Mouse (Mus musculus): Measurements from ENCODE around the gene Prss45. TPM values are rescaled to one million over a fixed set of nuclear protein-coding genes. Genes with fewer than 3 reads are reported as not detected.

Gene Prss45
- total RNA-seq, 2 experiments from 2014 or later = 0.47 to 0.60 TPM

DNA sequence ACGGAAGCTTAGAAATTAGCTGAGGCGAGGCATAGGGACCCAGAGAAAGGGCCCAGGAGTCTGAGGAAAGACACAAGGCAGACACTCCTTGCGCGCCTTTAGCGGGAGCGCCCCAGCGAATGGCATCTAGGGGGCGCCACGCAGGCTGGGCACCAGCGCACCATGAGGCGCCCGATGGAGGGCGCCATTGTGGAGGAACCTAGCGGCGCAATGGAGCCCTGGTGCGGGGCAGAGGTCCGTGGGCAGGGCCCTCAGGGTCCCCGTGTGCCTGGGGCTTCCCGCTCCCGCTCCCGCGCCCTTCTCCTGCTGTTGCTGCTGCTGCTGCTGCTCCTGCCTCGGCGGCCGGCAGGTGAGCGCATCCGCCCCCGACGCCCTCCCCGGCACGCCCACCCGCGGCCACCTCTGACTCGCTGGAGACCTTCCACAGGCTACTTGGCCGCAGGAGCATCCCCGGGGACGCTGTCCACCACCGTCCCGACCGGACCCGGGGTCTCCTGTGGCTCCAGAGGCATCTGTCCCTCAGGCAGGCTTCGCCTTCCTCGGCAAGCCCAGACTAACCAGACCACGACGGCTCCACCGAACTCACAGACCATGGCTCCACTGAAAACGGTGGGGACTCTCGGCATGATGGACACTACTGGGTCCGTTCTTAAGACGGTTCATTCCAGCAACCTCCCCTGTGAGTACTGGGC, 23.5 kb downstream of the Prss45 start, which contains the start of gene Prss50:
Gene Prss50, plus strand, starts transcription at position 187 of the 692 bp plus-strand sequence.
- no peak for DNase-seq (ENCODE audit: low spot score in 2 of 2)

GRCm38 (mm10) chr9:110858523-110858922, 24.1 kb downstream of the Prss45 start:
- no peak for DNase-seq (ENCODE audit: low spot score in 2 of 2)

GRCm38 (mm10) chr9:110858967-110859596, 24.7 kb downstream of the Prss45 start:
- no peak for DNase-seq (ENCODE audit: low spot score in 2 of 2)

- DNase-seq (ENCODE audit: low spot score in 2 of 2) = peak; percentile 70 to 72
Observed at GRCm38 (mm10) chr9:110871030-110871429, 36.6 kb downstream of the Prss45 start.

GRCm38 (mm10) chr9:110873681-110874659, 39.6 kb downstream of the Prss45 start:
- DNase-seq (ENCODE audit: low spot score in 2 of 2) = no peak

- no peak for DNase-seq (ENCODE audit: low spot score in 2 of 2)
Observed at GRCm38 (mm10) chr9:110874660-110875191, 40.3 kb downstream of the Prss45 start.

- no peak for DNase-seq (ENCODE audit: low spot score in 2 of 2)
Observed at GRCm38 (mm10) chr9:110875288-110875695, 40.9 kb downstream of the Prss45 start.

DNA sequence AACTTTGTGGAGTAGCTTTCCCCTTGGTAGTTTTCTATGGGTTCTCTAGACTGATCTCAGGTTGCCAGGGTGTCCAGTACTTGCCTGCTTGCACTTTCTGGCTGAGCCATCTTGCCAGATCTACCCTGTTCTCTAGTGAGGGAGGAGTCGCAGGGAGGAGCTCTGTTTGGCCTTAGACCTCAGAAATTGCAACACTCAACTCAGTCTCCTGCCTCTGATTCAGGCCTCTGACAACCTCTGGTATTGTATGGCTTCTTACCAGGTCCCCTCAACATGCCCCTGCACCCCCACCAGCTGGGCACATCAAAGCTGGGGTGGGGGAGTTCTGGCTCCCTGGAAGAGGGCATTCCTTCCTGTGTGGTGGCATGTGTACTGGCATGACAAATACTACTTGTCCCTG, 43.0 kb downstream of the Prss45 start:
- no peak for DNase-seq (ENCODE audit: low spot score in 2 of 2)

GRCm38 (mm10) chr9:110877888-110878287, 43.5 kb downstream of the Prss45 start:
- DNase-seq (ENCODE audit: low spot score in 2 of 2) = no peak

- DNase-seq (ENCODE audit: low spot score in 2 of 2) = peak in 1 of 2 experiments; percentile 4
Observed at GRCm38 (mm10) chr9:110879191-110879920, 45.0 kb downstream of the Prss45 start, which contains the start of gene Als2cl. Als2cl (plus strand) TSS chr9:110879870.

GRCm38 (mm10) chr9:110879998-110880561, 45.7 kb downstream of the Prss45 start, which contains the start of gene Tmie:
Tmie (minus strand) TSS chr9:110880113.
- peak; percentile 13 to 34 for DNase-seq (ENCODE audit: low spot score in 2 of 2)

GRCm38 (mm10) chr9:110880772-110881171, 46.4 kb downstream of the Prss45 start:
- no peak for DNase-seq (ENCODE audit: low spot score in 2 of 2)

DNA sequence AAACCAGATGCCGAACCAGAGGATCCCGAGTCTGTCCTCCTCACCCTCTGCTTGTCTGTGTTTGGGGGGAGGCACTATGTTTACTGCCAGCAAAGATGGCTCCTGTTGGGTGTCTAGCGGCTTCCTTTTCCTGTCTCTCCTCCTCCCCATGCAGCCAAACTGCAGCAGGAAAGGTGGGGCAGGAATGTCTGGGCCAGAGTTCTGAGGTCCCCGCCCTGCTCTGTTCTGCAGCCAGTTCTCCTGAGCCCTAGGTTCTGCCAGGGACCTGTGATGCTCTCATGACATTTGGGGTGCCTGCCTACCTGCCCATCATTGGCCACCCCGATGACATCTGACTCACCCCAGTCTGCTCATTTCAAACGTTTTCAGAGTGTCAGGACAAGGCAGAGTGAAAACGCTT, 47.6 kb downstream of the Prss45 start:
- DNase-seq (ENCODE audit: low spot score in 2 of 2) = no peak

DNA sequence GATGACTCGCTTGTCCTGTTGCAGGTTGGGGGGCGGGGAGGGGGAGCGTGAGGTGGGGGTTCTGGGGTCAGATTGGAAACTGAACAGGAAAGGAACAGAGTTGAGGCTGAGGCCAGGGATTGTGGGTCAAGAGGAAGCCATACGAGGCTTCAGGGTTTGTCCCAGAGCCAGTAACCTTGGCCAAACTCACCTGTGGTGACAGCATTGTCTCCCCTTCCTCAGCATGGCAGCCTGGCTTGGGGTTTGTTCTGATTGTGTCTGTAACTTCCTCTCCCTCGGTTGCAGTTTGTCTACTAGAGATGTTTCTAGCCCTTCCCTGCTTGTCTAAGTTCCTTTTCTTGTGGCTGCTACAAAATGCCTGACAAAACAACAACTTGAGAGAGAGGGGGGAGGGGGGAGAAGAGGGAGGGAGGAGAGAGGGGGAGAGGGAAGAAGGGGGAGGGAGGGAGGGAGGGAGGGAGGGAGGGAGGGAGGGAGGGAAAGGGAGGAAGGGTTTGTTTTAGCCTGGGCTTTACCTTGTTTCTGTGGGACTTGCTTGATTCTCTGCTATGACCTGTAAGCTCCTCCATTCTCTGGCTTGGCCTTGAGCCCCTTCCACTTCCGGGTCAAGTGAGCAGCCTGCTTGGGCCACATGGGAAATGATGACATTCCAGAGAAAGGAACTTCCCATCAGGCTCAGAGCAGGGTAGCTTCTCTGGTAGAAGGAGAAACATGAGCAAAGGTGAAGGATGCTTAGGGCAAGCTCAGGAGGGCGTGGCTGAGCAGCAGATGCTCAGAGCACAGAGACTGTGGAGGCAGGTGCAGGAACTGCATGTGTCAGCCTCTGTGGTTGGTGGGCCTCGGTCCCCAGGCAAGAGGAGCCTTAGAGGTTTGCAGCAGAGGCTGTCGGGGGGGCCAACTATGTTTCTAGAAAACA, 53.3 kb downstream of the Prss45 start:
- DNase-seq (ENCODE audit: low spot score in 2 of 2) = no peak

DNA sequence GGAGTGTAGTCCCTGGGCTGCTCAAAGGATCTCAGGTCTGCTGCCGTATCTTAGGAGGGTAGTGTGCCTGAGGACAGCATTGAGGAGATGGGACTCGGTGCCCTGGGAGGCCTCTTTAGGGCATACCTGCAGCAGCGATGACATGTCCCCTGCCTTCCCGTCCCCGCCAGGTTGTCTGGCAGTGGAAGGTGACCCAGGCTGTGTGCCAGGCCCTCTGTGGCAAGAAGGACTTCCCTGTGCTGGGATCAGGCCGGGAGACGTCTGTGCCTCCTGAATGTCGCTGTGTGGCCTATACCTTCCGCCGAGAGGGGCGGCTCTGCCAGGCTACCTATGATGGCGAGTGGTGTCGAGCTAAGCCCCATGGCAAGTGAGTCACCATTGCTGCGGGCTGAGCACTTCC, 54.5 kb downstream of the Prss45 start:
- no peak for DNase-seq (ENCODE audit: low spot score in 2 of 2)

DNA sequence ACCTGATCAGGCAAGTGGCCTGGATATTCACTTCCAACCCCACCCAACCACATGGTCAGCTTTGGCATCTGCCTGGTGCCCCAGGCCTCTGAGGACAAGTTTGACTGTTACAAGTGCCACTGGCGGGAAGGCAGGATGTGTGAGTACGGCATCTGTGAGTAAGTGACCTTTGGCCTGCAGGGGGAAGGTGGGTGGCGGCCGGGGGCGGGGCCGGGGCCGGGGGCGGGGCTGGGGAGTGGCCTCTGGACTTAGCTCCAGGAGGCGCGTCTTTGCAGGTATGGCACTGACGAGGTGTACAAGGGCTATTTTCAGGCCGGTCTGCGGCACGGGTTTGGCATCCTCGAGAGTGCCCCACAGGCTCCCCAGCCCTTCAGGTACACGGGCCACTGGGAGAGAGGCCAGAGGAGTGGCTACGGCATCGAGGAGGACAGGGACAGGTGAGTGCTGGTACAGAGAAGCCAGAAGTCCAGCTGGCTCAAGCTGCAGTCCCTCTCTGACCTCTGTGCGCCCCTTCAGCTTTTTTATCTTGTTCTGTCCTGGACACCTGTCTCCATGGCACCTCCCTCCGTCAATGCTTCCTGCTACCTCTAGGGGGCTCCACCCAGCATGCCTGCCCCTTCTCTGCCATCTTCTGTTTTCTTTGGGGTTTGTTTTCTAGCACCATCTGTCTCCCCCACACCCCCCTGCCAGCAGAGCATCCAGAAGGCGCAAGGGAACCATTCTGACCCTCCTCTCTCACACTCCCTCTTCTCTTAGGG, 55.8 kb downstream of the Prss45 start:
- no peak for DNase-seq (ENCODE audit: low spot score in 2 of 2)

Data from left cerebral cortex, adult 18-20 months (tissue).